Mouse (Mus musculus) CD8-positive naive resting alpha-beta T cell, adult 2 months (primary cell): ENCODE results near the gene Cavin1.

Experiments used
- DNase-seq, 2 experiments: peaks; one replicate each; pipeline ENCODE4 v3.0.0; 2022; ENCODE audit warnings: low read depth in 2 of 2, low spot score in 2 of 2

Gene Cavin1

DNA sequence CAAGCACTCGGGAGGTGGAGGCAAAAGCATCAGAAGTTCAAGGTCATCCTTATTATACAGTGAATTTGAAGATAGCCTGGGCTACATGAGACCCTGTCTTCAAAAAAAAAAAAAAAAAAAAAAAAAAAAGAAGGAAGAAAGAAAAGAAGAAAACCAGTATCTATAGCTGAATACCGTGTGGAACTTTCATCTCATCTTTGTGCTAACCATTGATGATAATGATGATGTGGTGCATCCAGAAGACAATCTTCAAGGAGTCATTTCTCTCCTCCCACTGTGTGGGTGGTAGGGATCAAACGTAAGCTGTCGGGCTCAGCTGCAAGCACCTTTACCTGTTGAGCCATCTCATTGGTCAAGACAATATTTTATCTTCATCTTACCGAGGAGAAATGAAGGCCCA is 52.7 kb downstream of the Cavin1 start:
- DNase-seq, result no peak

DNA sequence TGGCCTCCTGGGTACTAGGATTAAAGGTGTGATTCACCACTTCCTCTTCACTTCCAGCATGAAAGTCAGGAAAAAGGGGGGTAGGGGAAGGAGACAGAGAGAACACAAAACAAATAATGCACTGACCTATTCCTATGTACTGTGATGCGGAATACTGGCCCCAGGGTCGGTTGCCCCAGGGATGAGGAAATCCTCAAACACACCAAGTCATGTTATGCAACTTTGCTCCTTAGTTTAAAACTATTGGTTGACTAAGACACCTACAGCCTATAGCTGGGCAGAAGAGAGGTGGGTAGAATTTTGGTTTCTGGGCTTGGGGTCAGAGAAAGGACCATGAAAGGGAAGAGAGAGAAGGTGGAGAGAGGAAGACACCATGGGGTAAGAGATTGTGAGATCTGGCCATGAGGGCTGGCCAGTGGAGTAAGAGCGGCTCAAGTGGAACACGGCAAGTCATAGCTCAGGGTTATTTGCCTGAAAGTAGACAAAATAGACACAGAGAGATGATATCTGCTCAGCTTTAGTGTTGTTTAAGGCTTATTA is 54.2 kb downstream of the Cavin1 start:
- no peak for DNase-seq

DNA sequence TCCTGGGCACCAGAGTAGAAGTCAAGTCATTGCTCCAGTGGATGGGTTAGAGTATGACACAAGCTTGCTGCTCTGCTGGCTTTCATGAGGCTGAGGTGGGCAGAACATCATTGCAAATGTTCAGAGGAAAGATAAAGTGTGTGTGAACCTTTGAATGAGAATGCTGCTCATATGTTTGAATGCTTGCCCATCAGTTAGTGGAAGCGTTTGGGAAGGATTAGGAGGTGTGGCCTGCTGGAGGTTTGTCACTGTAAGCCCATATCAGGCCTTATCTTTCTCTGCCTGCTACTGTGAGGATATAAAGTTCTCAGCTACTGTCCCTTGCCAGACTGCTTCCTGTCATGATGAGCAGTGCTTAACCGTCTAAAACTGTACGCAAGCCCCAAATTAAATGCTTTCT is 55.6 kb downstream of the Cavin1 start:
- no peak for DNase-seq

DNA sequence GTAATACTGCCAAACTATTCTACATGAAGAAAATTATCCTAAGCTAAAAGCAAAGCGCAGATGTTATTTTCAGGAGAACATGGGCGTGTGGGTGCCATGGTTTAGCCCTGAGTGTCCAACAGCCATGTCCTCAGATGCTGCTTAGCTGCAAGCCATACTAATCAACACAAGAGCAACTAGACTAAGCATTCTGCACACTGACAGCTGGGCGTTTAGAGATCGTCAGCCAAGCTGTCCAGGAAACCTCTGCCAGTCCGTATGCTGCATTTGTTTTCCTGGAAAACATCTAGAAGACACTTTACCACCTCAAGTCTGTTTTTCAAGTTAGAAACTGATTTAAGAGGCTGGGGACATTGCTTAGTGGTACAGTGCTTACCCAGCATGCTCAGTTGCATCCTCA is 56.3 kb downstream of the Cavin1 start:
- DNase-seq, result no peak

DNA sequence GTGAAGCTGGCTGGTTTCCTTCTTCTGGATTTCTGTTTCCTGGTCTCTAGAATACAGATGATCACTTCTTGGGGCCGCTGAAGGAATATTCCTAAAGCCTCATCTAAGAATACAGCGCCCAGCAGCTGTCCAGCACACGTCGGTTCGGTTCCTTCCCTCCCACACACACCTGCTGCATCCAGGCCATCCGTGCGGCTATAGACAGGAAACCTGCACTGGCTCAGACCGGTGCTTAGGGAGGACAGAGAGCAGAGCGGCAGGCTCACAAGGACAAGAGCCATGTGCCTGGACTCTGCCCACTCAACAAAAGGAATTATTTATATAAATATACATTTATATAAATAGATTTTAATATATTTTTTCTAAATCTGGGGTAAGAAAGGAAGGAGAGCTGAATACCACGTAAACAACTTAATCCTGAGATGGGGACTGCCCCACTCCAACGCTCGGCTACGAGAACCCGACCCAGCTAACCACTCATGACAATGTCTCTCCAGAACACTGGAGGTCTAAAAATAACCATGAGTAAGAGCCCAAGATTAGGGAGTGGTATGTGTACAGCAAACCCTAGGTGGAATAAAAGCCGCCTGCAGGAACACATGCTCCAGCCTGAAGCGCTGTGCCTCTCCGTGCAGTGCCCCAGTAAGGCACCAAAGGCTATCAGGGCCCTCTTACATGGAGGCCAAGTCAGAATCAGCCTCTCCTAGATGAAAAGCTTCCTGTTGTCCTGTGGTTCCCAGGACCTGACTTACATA is 58.1 kb downstream of the Cavin1 start:
- no peak for DNase-seq

DNA sequence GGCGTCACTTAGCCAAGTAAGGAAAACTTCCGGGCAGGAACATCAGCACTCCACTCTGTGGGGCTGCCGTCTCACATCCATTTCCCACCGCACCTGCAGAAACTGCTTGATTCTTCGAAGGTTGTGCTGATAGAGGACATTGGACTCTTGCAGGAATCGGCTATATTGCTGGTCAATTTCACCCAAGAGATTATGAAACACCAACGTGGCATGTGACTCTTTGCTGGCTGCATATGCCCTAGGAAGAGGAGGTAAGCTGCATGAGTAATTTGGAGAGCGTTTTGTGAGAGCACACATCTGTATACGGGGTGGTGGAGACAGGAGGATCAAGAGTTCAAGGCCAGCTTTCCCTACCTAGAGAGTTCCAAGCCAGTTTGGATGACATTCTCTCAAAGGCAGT is 62.1 kb downstream of the Cavin1 start:
- no peak for DNase-seq

DNA sequence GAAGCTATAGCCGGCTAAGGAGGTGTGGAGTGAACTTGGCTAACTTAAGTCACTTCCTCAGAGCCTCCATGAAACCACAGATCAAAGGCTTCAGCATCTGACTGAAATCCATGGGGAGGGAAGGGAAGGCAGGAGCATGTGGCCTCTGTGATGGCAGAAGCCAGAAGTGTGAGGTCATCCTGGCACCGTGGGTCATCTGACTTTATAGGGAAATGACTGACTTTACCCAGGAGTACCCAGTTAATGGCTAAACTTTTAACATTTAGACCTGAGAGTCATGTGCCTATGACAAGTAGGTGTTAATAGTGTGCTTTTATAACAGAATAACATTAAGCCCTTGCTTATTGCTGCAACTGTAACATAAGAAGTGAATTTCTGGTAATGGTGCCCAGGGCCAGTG is 62.6 kb downstream of the Cavin1 start:
- no peak for DNase-seq

DNA sequence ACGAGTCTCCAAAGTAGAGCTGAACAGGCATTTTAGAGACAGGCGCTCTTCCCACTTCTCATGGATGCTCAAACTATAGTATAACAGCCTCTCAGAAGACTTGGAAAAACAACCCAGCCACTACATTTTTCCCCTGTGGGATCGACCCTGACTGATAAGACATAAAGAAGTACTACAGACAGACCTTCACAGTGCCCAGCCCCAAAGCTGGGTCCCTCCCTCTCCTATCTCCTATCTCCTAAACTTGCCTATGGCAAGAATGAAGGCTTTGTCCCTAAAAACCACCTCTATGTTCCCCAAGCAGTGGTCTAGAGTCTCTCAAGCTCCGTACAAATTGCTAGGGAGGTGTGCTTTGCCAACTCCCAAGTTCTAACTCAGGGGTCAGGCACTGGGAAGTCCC is 63.8 kb downstream of the Cavin1 start:
- no peak for DNase-seq
